Mouse (Mus musculus) heart, postnatal 0 days (tissue): Measurements from ENCODE around the gene Magi3.

Source experiments
- CTCF ChIP-seq: IDR thresholded peaks from 2 replicates; pipeline ENCODE4 v1.5.1; 2016; ENCODE audit warnings: antibody characterized with exemption, control low read depth, low read depth
- EP300 ChIP-seq: IDR thresholded peaks from 2 replicates; pipeline ENCODE4 v1.6.1; 2016; ENCODE audit warnings: antibody characterized with exemption, low read depth

GRCm38 (mm10) chr3:104007479-104007878 is 212.7 kb downstream of the Magi3 start:
- peak; percentile 24; the same call in 1 of the 2 replicates for TF ChIP-seq CTCF
- no peak for TF ChIP-seq EP300
